Mouse (Mus musculus) megakaryocyte, adult 5-6 weeks (primary cell): ENCODE data around the gene Tdpoz4. TPM values are rescaled to one million over a fixed set of nuclear protein-coding genes. Genes with fewer than 3 reads are reported as not detected.
"Not testable (repeated sequence)": the region's sequence is repeated elsewhere in the genome, so short reads cannot be mapped to it uniquely, and the experiment has no call there.

Experiments used
- ATAC-seq: 2 replicates; pipeline ENCODE4 v1.8.0; 2016; ENCODE audit warnings: mild to moderate bottlenecking, inconsistent platforms; ENCODE audit not compliant: poor library complexity, severe bottlenecking
- total RNA-seq, 2 experiments: library from RNA; stranded (forward) in 1 of 2; stranded (reverse) in 1 of 2; fragments of 153-499, 151-499 nt in 1 of 2; fragments of 221-1000, 200-1000 nt in 1 of 2; gene quantifications; 2 replicates each; pipeline versions ENCODE4 v1.2.3 to v1.2.4; 2015 to 2017

Tdpoz4 gene
- total RNA-seq (2015), result not detected in 2 replicates
- total RNA-seq (2017), result not detected in 2 replicates

DNA sequence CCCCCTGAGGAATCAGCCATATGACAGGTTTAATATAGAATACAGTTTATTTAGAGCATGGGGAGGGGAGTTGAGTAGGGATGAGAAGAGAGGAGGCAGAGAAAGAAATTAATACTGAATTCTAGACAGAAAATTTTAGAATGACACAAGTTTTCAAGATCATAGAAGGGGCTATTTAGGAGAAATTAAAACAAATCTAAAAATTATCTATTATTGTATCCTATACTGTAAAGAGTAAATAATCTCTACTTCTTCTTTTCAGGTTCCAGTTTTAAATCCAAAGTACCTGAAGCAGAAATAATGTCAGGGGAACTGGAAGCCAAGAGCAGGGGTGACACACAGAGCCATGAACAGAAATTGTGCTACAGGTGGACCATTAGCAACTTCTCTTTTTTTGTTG, at the start of gene Tdpoz4:
Gene Tdpoz4, plus strand, starts transcription at position 301 of the 400 bp plus-strand sequence.
- not testable (repeated sequence) for ATAC-seq

DNA sequence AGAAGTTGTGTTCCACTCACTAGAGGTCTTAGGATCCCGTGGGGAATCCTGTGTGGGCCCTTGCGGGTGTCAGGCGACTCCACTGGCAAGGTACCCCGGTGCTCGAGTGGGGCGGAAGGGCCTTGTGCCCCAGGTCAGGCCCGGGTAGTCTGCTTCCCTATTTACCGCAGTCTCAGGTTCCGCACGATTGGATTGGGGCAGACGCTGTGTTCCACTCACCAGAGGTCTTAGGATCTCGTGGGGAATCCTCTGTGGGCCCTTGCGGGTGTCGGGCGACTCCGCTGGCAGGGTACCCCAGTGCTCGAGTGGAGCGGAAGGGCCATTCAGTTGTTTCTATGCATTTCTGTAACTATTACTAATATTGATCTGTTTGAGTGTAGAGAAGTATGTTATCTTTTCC, 42.2 kb upstream of the Tdpoz4 start:
- ATAC-seq, result not testable (repeated sequence)

GRCm38 (mm10) chr3:93772700-93773099, 23.5 kb upstream of the Tdpoz4 start, which contains the start of gene Gm5773:
Gene Gm5773 (plus strand): TSS chr3:93773000.
- ATAC-seq, result not testable (repeated sequence)

GRCm38 (mm10) chr3:93813341-93813740, 17.1 kb downstream of the Tdpoz4 start:
- ATAC-seq, result not testable (repeated sequence)

GRCm38 (mm10) chr3:93825720-93826119, 29.5 kb downstream of the Tdpoz4 start, which contains the start of gene Tdpoz3:
Gene Tdpoz3 (plus strand): TSS chr3:93826020.
- not testable (repeated sequence) for ATAC-seq

Other genes starting within 250 kb of the Tdpoz4 start
- 967 and 993 TPM in 2 replicates for gene S100a10, start 241.3 kb upstream of the Tdpoz4 start, total RNA-seq (2015)
- gene S100a10, start 241.3 kb upstream of the Tdpoz4 start, total RNA-seq (2017), result 1,318 and 1,661 TPM in 2 replicates
- gene Tdpoz2, start 143.7 kb upstream of the Tdpoz4 start, total RNA-seq (2015), result not detected in 2 replicates
- not detected in 2 replicates for gene Tdpoz2, start 143.7 kb upstream of the Tdpoz4 start, total RNA-seq (2017)
- not detected in 2 replicates for gene Tdpoz1, start 120.1 kb upstream of the Tdpoz4 start, total RNA-seq (2015)
- gene Tdpoz1, start 120.1 kb upstream of the Tdpoz4 start, total RNA-seq (2017), result not detected in 2 replicates
- gene Gm37596, start 103.3 kb upstream of the Tdpoz4 start, total RNA-seq (2015), result not detected in 2 replicates
- gene Gm37596, start 103.3 kb upstream of the Tdpoz4 start, total RNA-seq (2017), result not detected in 2 replicates
- gene Gm5773, start 23.4 kb upstream of the Tdpoz4 start, total RNA-seq (2015), result not detected in 2 replicates
- gene Gm5773, start 23.4 kb upstream of the Tdpoz4 start, total RNA-seq (2017), result not detected in 2 replicates
- not detected in 2 replicates for gene Tdpoz3, start 29.6 kb downstream of the Tdpoz4 start, total RNA-seq (2015)
- not detected in 2 replicates for gene Tdpoz3, start 29.6 kb downstream of the Tdpoz4 start, total RNA-seq (2017)
- gene Gm9117, start 147.1 kb downstream of the Tdpoz4 start, total RNA-seq (2015), result not detected in 2 replicates
- not detected in 2 replicates for gene Gm9117, start 147.1 kb downstream of the Tdpoz4 start, total RNA-seq (2017)
- gene Tdpoz5, start 164.9 kb downstream of the Tdpoz4 start, total RNA-seq (2015), result not detected in 2 replicates
- gene Tdpoz5, start 164.9 kb downstream of the Tdpoz4 start, total RNA-seq (2017), result not detected in 2 replicates